Mouse (Mus musculus) WW6 (cell line): ENCODE data around the gene Cracr2a.
"Not testable (repeated sequence)": the region's sequence is repeated elsewhere in the genome, so short reads cannot be mapped to it uniquely, and the experiment has no call there.

ENCODE experiments used
- DNase-seq: peaks from one replicate; pipeline ENCODE4 v3.0.0-alpha.2; 2013; ENCODE audit warnings: low read depth, low spot score

Gene Cracr2a

GRCm38 (mm10) chr6:127561231-127562020, at the start of gene Cracr2a:
Cracr2a (plus strand) TSS chr6:127561338.
- peak; percentile 48 for DNase-seq

GRCm38 (mm10) chr6:127513776-127514175, 47.4 kb upstream of the Cracr2a start:
- not testable (repeated sequence) for DNase-seq

DNA sequence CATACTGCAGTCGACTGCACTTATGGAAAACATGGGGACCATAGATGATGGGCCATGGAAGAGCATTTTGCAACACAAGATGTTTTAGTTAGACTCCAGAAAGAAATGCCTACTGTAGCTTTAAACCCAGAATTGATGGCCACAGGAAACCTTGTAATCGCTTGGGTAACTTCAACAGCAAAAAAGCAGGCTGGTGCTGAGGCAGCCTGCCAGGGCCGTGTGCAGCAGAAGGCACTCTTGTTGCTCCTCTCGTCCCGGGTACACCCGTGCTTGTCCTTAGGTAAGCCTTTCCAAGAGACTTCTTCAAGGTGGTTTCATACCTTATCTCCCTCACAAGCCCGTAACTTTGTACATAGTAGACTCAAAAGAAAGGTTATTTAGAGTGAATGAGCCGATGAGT, 40.0 kb upstream of the Cracr2a start:
- DNase-seq = no peak

GRCm38 (mm10) chr6:127522326-127522725, 38.8 kb upstream of the Cracr2a start:
- DNase-seq = no peak

GRCm38 (mm10) chr6:127524442-127524841, 36.7 kb upstream of the Cracr2a start:
- peak; percentile 70 for DNase-seq

DNA sequence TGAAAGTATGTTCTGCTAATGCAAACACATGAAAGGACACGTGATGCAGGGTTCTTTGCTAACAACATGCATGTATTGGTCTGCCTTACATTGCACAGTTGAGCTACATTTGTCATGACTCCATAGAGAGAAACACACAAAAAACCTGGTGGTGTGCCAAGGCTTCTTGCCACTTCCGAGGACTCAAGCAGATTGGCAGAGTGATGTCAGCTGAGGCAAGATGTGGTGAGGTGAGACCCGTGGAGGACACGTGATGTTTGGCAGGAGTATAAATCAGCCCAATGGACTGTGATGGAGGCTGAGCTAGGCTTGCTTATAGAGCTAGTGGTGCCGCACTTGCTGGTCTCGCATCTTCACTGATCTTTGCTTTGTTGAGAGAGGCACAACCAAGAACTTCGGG, 32.5 kb upstream of the Cracr2a start:
- DNase-seq = no peak

DNA sequence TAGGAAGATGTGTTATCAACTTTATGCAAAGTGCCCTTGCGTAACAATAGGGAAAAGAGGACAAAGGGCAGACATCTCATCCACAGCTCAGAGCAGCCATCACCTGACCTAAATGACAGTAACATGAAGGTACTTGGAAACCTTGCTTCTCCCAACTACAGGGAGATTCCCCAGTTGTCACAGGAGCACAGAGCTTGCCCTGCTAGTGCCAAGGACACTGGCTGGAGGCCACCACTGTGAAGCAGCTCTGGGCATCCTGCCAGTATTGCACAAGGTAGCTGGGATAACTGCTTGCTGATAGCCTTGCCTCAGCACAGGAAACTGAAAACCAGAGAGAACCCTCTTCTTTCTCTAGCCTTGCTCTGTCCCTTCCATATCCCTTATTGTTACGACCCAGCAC, 31.7 kb upstream of the Cracr2a start:
- DNase-seq = no peak

DNA sequence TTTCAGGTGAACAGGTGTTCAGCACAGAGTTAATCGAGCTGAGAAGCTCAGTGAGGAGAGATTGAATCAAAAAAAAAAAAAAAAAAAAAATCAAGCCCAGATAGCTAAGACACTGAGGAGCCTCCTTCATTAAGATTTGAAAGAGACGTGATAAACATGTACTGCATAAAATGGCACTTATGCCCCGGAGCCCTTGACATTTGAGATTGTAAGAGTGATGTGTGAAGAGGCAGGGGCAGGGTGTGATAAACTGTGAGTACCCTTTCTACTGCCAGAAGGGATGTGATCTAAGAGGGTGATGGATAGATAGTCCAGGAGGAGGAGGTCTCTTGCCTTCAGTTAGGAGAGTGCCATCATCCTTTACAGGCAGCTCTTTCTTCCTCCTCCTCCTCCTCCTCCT, 30.9 kb upstream of the Cracr2a start:
- no peak for DNase-seq

DNA sequence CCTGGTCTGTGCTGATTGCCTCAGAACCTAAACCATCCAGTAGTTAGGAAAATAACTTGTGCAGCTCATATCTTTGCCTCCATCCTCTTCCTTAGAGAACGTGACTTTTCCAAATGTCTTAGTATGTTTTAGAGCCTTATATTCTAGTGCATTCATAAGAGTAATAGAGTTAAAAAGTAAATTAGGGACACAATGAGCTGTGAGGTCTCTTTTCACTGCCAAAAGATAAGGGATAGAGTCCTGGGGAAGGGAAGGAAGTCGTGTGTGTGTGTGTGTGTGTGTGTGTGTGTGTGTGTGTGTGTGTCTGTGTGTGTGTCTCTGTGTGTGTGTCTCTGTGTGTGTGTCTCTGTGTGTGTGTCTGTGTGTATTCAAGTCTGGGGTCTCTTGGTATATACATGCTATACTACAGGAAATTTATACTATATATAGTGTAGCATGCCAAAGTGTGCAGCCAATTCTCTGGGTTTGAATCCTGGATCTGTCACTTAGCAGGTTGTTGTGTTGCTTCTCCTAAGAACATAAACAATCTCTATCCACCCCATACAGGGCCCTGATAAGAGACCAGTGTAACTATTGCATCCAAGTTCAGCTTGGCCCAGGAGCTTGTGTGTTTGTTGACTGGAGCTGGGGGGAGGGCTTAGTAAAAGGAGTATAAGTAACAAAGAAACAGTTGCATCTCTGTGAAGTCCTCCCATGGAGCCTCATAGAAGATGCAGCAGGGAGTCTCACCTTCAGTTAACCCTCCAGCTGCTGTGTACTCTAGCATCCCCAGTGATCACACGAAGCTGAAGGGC, 29.5 kb upstream of the Cracr2a start:
- no peak for DNase-seq

- DNase-seq = no peak
These were observed 28.8 kb upstream of the Cracr2a start for GRCm38 (mm10) chr6:127532304-127532703.

- DNase-seq = no peak
These were observed 27.4 kb upstream of the Cracr2a start for GRCm38 (mm10) chr6:127533766-127534165.

DNA sequence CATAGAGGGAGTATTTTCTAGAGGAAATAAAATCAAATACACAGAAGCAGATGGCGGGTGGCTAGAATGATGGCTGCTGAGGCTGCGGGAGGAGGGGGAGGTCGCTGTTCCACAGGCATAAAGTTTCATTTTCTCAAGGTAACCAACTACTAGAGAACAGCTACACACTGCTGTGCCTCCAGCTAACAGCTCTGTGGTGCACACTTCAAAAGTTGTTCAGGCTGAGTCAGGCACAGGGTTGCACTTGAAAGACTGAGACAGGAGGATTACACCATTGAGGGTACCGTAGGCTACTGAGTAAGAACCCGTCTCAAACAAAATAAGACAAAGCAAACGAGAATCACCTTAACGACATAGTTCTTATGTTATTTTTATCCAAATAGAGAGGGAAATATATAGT, 24.1 kb upstream of the Cracr2a start:
- DNase-seq = no peak

DNA sequence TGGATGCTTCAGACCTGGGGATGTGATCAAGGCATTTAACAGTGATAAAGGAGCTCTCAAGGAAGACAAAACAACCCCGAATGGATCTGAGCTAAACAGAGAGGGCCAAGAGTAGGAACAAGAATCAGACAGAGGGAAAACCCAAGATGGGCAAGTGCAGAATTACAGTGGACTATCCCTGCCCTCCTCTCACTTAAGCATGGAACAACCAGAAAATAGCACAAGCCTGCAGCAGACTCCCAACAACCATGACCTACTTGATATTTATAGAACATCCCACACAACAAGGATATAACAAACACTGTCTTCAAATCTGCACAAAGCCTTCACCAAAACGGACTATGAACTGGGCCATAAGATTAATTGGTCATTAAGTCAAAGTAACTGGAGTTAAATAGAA, 23.0 kb upstream of the Cracr2a start:
- DNase-seq = no peak

DNA sequence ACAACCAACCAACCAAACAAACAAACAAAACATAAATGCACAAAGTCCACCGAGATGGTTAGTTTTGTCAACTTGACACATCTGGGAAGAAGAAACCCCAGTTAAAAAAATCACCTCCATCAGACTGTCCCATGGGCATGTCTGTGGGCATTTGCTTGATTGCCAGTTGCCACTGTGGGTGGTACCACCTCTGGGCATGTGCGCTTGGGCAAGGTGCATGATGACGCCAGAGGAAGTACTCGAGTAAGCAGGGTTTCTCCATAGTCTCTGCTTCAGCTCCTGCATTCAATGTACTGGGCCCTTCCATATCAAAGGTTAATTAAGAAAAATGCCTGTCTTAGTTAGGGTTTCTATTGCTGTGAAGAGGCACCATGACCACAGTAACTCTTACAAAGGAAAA, 21.9 kb upstream of the Cracr2a start:
- DNase-seq = no peak

GRCm38 (mm10) chr6:127539659-127540058, 21.5 kb upstream of the Cracr2a start:
- no peak for DNase-seq

- DNase-seq = no peak
These were observed 20.6 kb upstream of the Cracr2a start for GRCm38 (mm10) chr6:127540517-127540916.

GRCm38 (mm10) chr6:127541617-127542374, 19.3 kb upstream of the Cracr2a start:
- DNase-seq = peak; percentile 47

GRCm38 (mm10) chr6:127546676-127547075, 14.5 kb upstream of the Cracr2a start:
- DNase-seq = no peak

- no peak for DNase-seq
These were observed 8.2 kb upstream of the Cracr2a start for GRCm38 (mm10) chr6:127552940-127553339.

- DNase-seq = no peak
These were observed 5.6 kb upstream of the Cracr2a start for GRCm38 (mm10) chr6:127555553-127555952.

DNA sequence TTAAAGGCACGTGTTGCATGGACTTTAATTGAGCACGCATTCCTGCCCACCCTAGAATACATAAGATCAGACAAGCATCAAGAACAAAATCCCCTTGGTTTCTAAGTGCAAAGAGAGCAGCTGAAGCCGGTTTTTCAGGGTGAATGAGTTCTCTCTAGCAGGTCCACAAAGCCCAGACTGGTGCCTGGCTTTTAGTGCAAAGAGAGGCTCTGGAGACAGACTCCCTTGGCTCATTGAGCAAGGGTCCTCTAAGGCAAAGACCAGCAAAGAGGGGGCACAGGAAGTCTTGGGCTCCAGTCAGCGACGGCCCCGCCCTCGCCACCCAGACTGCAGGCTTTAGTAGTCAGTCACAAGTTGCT, 287 bp upstream of the Cracr2a start:
- DNase-seq = no peak

GRCm38 (mm10) chr6:127563511-127563910, 2.4 kb downstream of the Cracr2a start:
- no peak for DNase-seq
